Mouse (Mus musculus): ENCODE data around the gene Fras1. TPM values are rescaled to one million over a fixed set of nuclear protein-coding genes. Genes with fewer than 3 reads are reported as not detected.
A peak's percentile ranks its signal among the peaks of the same experiment; 100 is the strongest.

Fras1 gene
- polyA plus RNA-seq, 1 experiment from 2014 or later, result 17.0 TPM

DNA sequence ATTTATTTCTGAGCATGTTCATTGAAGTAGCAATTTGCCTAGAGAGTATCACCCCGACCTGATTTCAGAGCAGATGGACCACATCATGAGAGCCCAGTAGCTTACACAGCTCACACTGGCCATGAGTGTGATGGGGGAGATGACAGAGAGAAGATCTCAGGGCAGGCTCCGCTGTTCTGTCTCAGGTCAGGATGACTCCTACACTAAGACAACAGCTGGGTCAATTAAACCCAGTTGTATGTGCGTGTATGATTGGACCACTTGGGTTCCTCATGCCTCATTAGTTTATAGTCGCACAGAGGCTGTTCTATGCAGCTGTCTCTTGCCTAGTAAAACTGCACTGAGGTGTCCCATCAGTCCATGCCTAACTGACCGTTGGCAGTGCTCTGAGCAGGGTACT, 345.5 kb downstream of the Fras1 start:
- H3K9ac ChIP-seq, result no peak overlapping the region
- H3K4me2 ChIP-seq (replicated peaks), result no peak overlapping the region
- H3K36me3 ChIP-seq, result no peaks in the 10 kb centered on the region
- H3K4me3 ChIP-seq (replicated peaks), result no peak overlapping the region
- ATAC-seq, result no peak
- H3K4me1 ChIP-seq (replicated peaks), result no peaks in the 10 kb centered on the region
- no peaks in the 10 kb centered on the region for H3K9me3 ChIP-seq
- 90% methylated on average over 5 of the region's 5 CpGs for WGBS
- no peak overlapping the region for H3K27ac ChIP-seq
- H3K27me3 ChIP-seq (replicated peaks), result no peaks in the 10 kb centered on the region

DNA sequence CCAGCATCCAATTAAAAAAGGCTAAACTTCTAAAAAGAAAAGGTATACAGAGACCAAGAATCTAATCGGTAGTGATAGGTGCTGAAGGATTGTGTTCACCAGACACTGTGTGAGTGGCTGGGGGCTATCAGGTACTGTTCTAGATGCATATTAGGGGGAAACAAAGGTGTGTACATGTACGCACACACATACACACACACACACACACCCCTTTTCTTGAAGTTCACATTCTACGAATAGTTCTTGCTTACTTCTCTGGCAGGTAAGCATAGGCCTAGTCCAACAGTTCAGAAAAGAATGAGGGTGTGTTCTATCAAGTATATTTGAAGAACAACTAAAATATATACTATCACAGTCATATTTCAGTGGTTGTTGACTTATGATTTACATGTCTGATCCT, 348.9 kb downstream of the Fras1 start:
- Histone ChIP-seq H3K9me3 (no peaks in the 10 kb centered on the region), H3K27me3 (replicated peaks) (no peaks in the 10 kb centered on the region), H3K4me3 (replicated peaks) (no peak overlapping the region), H3K4me1 (replicated peaks) (no peaks in the 10 kb centered on the region), H3K4me2 (replicated peaks) (no peak overlapping the region), H3K9ac (no peak overlapping the region), H3K36me3 (no peaks in the 10 kb centered on the region), H3K27ac (no peak overlapping the region)
- no peak for ATAC-seq
- 76% methylated on average over 3 of the region's 3 CpGs for WGBS

DNA sequence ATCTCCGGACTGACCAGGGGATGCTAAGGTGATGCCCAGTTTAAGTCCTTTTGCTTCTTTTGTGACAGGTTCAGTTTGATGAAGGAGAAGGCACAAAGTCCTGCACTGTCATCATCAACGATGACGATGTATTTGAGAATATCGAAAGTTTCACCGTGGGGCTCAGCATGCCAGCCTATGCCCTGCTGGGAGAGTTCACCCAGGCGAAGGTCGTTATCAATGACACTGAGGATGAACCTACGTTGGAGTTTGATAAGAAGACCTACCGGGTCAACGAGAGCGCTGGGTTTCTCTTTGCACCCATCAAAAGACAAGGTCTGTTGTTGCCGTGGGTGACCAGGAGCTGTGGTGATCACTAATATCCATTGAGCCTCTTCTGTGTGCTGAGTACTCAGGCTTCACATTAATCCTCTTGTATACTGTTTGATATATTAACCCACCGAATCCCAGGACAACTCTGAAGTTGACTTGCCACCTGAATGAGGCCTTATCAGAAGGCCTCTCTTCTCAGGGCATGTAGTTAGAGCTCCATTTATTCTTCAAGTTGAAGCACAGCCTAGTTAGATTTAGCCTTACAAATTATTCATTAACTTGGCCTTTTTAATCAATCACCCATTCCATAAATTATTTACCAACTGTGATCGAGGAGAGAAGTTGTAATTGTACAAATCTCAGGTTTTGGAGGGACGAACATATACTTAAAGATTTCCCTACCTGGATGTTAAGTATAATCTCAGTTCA, 365.6 kb downstream of the Fras1 start:
- Histone ChIP-seq H3K4me3 (replicated peaks) (0 out of 2 replicates have a peak overlapping the region, but pooled peaks have one; percentile 10), H3K27me3 (replicated peaks) (no peaks in the 10 kb centered on the region), H3K36me3 (peaks cover 11% of the 10 kb centered on the region), H3K27ac (peak overlapping the region; percentile 23; the same call in 1 of the 2 replicates), H3K4me2 (replicated peaks) (peak overlapping the region; percentile 32), H3K4me1 (replicated peaks) (no peaks in the 10 kb centered on the region), H3K9me3 (no peaks in the 10 kb centered on the region), H3K9ac (no peak overlapping the region)
- WGBS, result 73% methylated on average over 15 of the region's 15 CpGs
- peak; percentile 84 for ATAC-seq

DNA sequence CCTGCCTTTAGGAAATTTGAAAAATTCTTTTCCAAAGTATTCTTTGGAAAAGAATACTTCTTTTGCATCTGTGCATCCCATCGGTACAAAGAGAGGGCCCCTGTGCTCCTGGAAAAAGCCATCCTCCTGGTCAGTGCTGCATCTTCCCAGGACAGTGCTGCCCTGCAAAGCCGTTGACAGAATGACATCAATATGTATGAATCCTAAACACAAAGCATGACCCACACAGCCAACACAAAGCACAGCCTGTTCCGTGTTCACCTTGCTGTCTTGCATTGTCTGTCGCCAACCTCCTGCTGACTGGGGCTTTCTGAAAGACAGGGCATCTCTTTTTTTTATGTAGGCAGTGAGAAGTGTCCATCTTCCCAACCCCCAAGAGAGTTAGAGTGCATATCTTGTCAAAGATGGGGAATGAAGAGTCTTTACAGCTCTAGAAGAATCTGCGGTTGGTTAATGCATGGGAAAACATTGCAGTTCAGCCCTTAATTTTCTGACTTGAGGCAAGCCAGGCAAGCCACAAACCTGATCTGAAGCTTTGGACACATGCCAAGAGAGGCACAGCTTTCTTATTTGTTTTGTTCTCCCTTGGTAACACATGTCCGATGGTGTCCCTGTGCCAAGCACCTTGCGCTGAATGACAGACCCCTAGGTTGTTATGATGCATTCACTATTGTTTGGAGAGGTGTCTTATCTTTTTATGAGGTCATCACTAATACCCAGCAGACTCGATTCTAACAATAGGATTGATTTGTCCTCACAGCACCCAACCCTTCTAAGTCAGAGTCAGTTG, 373.6 kb downstream of the Fras1 start:
- no peak overlapping the region for H3K4me2 ChIP-seq (replicated peaks)
- no peak overlapping the region for H3K9ac ChIP-seq
- H3K4me3 ChIP-seq (replicated peaks), result no peak overlapping the region
- H3K4me1 ChIP-seq (replicated peaks), result 0 out of 2 replicates have a peak, but pooled peaks cover 4% of the 10 kb centered on the region
- no peaks in the 10 kb centered on the region for H3K27me3 ChIP-seq (replicated peaks)
- no peak overlapping the region for H3K27ac ChIP-seq
- H3K36me3 ChIP-seq, result peaks cover 11% of the 10 kb centered on the region; the same call in 1 of the 2 replicates
- H3K9me3 ChIP-seq, result no peaks in the 10 kb centered on the region
- ATAC-seq, result 0 out of 2 replicates have a peak, but pooled peaks have one; percentile 34
- whole genome bisulfite sequencing, result 67% methylated on average over 8 of the region's 8 CpGs

GRCm38 (mm10) chr5:96757615-96758014, 383.9 kb downstream of the Fras1 start:
- H3K27me3 ChIP-seq (replicated peaks), result no peaks in the 10 kb centered on the region
- no peak overlapping the region for H3K27ac ChIP-seq
- no peaks in the 10 kb centered on the region for H3K4me1 ChIP-seq (replicated peaks)
- 62% methylated on average over 7 of the region's 7 CpGs for WGBS
- ATAC-seq, result 0 out of 2 replicates have a peak, but pooled peaks have one; percentile 36
- H3K4me2 ChIP-seq (replicated peaks), result no peak overlapping the region
- H3K9ac ChIP-seq, result no peak overlapping the region
- H3K4me3 ChIP-seq (replicated peaks), result no peak overlapping the region
- H3K9me3 ChIP-seq, result no peaks in the 10 kb centered on the region
- no peaks in the 10 kb centered on the region for H3K36me3 ChIP-seq

- H3K27ac ChIP-seq, result no peak overlapping the region
- 89% methylated on average over 1 of the region's 1 CpGs for WGBS
- no peaks in the 10 kb centered on the region for H3K4me1 ChIP-seq (replicated peaks)
- no peak overlapping the region for H3K4me3 ChIP-seq (replicated peaks)
- no peaks in the 10 kb centered on the region for H3K36me3 ChIP-seq
- H3K4me2 ChIP-seq (replicated peaks), result no peak overlapping the region
- no peaks in the 10 kb centered on the region for H3K27me3 ChIP-seq (replicated peaks)
- H3K9ac ChIP-seq, result no peak overlapping the region
- ATAC-seq, result no peak
- H3K9me3 ChIP-seq, result no peaks in the 10 kb centered on the region
These were observed 388.3 kb downstream of the Fras1 start for GRCm38 (mm10) chr5:96762021-96762420.

DNA sequence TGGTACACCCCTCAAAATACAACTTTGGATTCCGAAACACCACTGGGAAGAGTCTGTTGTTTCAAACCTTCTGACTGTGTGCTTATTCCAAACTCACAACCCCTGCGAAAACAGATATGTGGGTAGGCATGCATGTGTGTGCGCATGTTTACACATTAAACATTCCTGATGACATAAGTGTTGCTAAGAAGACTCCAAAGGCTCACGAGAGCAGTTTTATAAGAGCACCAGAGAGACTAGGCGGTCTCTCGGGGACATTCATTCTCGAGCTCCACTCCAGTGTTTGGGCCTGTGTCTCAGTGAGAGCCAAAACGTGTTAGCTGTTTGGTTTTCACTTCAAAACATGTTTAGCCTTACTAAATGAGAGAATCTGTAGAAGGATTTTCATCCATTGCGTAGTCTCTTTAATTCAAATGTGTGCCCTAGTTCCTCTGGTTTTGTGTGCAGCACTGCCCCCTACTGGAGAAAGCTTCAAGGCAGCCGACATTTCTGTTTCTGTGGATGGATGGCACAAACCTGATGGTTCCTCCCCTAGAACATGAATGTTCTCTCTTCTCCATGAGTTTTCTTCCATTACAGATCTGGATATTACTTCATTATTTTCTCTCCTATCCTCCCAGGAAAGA, 395.2 kb downstream of the Fras1 start:
- H3K4me2 ChIP-seq (replicated peaks), result no peak overlapping the region
- 57% methylated on average over 10 of the region's 10 CpGs for WGBS
- no peaks in the 10 kb centered on the region for H3K36me3 ChIP-seq
- H3K27ac ChIP-seq, result no peak overlapping the region
- H3K9me3 ChIP-seq, result no peaks in the 10 kb centered on the region
- no peaks in the 10 kb centered on the region for H3K27me3 ChIP-seq (replicated peaks)
- H3K4me3 ChIP-seq (replicated peaks), result no peak overlapping the region
- H3K4me1 ChIP-seq (replicated peaks), result no peaks in the 10 kb centered on the region
- no peak overlapping the region for H3K9ac ChIP-seq
- no peak for ATAC-seq

- WGBS, result 82% methylated on average over 14 of the region's 14 CpGs
- Histone ChIP-seq H3K27ac (no peak overlapping the region), H3K4me1 (replicated peaks) (no peaks in the 10 kb centered on the region), H3K27me3 (replicated peaks) (no peaks in the 10 kb centered on the region), H3K9me3 (no peaks in the 10 kb centered on the region), H3K4me3 (replicated peaks) (no peak overlapping the region), H3K4me2 (replicated peaks) (no peak overlapping the region), H3K36me3 (no peaks in the 10 kb centered on the region), H3K9ac (no peak overlapping the region)
- ATAC-seq, result no peak
These were observed 409.9 kb downstream of the Fras1 start for GRCm38 (mm10) chr5:96783506-96784288.

- Histone ChIP-seq H3K27ac (no peak overlapping the region), H3K36me3 (no peaks in the 10 kb centered on the region), H3K27me3 (replicated peaks) (no peaks in the 10 kb centered on the region), H3K4me2 (replicated peaks) (no peak overlapping the region), H3K9me3 (no peaks in the 10 kb centered on the region), H3K4me3 (replicated peaks) (no peak overlapping the region), H3K4me1 (replicated peaks) (no peaks in the 10 kb centered on the region), H3K9ac (no peak overlapping the region)
- ATAC-seq, result no peak
- WGBS, result 91% methylated on average over 5 of the region's 5 CpGs
These were observed 411.3 kb downstream of the Fras1 start for GRCm38 (mm10) chr5:96785096-96785495.

DNA sequence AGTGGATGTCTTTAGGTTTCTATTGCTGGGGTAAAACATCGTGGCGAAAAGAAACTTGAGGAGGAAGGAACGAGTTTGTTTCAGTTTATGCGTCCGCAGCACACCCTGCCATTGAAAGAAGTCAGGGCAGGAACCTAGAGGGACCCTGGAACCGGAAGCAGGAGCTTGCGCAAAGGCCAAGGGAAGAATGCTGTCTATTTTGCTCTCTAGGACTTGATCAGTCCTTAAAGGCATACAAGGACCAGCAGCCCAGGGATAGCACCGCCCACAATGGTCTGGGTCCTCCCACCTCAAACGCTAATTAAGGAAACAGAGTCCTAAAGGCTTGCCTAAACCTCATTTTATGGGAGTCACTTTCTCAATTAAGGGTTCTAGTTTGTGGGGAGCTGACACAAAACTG, 418.7 kb downstream of the Fras1 start:
- 0 out of 2 replicates have a peak, but pooled peaks have one; percentile 18 for ATAC-seq
- Histone ChIP-seq H3K27me3 (replicated peaks) (no peaks in the 10 kb centered on the region), H3K9me3 (no peaks in the 10 kb centered on the region), H3K4me3 (replicated peaks) (no peak overlapping the region), H3K9ac (no peak overlapping the region), H3K4me2 (replicated peaks) (peak overlapping the region; percentile 94; the same call in 1 of the 2 replicates), H3K4me1 (replicated peaks) (peaks cover 7% of the 10 kb centered on the region; the same call in 1 of the 2 replicates), H3K27ac (0 out of 2 replicates have a peak overlapping the region, but pooled peaks have one; percentile 3), H3K36me3 (no peaks in the 10 kb centered on the region)
- 61% methylated on average over 9 of the region's 9 CpGs for WGBS

- Histone ChIP-seq H3K36me3 (no peaks in the 10 kb centered on the region), H3K4me3 (replicated peaks) (peak within 1 kb of the TSS; percentile 50), H3K9me3 (no peaks in the 10 kb centered on the region), H3K9ac (peak within 1 kb of the TSS; percentile 44), H3K4me1 (replicated peaks) (peaks cover 7% of the 10 kb centered on the region; the same call in 1 of the 2 replicates), H3K27me3 (replicated peaks) (no peaks in the 10 kb centered on the region), H3K4me2 (replicated peaks) (peak within 1 kb of the TSS; percentile 94), H3K27ac (0 out of 2 replicates have a peak within 1 kb of the TSS, but pooled peaks have one; percentile 28)
- ATAC-seq, result peak; percentile 92
- WGBS, result 6% methylated on average over 26 of the region's 26 CpGs
These were observed 419.4 kb downstream of the Fras1 start, which contains the start of gene Anxa3 for GRCm38 (mm10) chr5:96792936-96793718. Anxa3 (plus strand) TSS chr5:96793339.

All from intestine, embryonic 15.5 days (tissue).